Mouse (Mus musculus): Measurements from ENCODE around the gene Slc25a29.

GRCm38 (mm10) chr12:108858486-108858885 lies 22.8 kb upstream of the Slc25a29 start:
- no peak for TF ChIP-seq POLR2A (IDR thresholded peaks at IDR 0.05; ENCODE audit: low read depth, low read length)
- TF ChIP-seq CTCF (conservative IDR thresholded peaks at IDR 0.05; ENCODE audit: insufficient read depth, insufficient read length, low read depth, low read length), result no peak

Measured in kidney, adult 2 months (tissue).